ENCODE assay signal across 10 mouse cellular contexts in genomic region chrX:165326939-165327698, GRCm38 (mm10). TPM values are rescaled to one million over a fixed set of nuclear protein-coding genes. Genes with fewer than 3 reads are reported as not detected.
DNase-seq lines count a peak whose midpoint lies in the region; ATAC-seq and TF ChIP-seq lines count a peak whose summit lies in the region.
"Had no signal": no experiment of that assay in that cellular context is flagged by ENCODE, and none has a peak within 500 bp of the region (broad histone marks: within the 10 kb centered on the region; RNA-seq: fewer than 3 reads in every experiment).

Glra2 (minus strand) TSS chrX:165327393.

- no peak within 1 kb of the TSS for H3K27ac ChIP-seq in heart, embryonic 10.5 days
- no peak within 1 kb of the TSS for H3K27ac ChIP-seq in cortical plate, adult 2 months (ENCODE audit: insufficient read depth, low read length)
- H3K27ac ChIP-seq in hindbrain, embryonic 11.5 days (ENCODE audit: low read depth, low read length): no peak within 1 kb of the TSS
- no peak within 1 kb of the TSS for H3K27ac ChIP-seq in limb, embryonic 15.5 days

- TF ChIP-seq CTCF in cortical plate, adult 2 months (IDR thresholded peaks at IDR 0.05; ENCODE audit: extremely low read depth, insufficient read depth, low read length): no peak

- intact Hi-C loops in heart, postnatal 25 days (cut with DNase I): no loop called here

- peak; percentile 65 for ATAC-seq in hindbrain, embryonic 11.5 days (ENCODE audit: low FRiP score)
- no peak for ATAC-seq in limb, embryonic 15.5 days (ENCODE audit: insufficient number of reproducible peaks, low FRiP score, low TSS enrichment, low read depth)
- ATAC-seq: Patski had no signal

- no peaks in the 10 kb centered on the region for H3K36me3 ChIP-seq in heart, embryonic 10.5 days
- H3K36me3 ChIP-seq in hindbrain, embryonic 11.5 days (ENCODE audit: control insufficient read depth, insufficient read depth, low read length): no peaks in the 10 kb centered on the region
- H3K36me3 ChIP-seq in limb, embryonic 15.5 days: no peaks in the 10 kb centered on the region

- H3K9me3 ChIP-seq in heart, embryonic 10.5 days: no peaks in the 10 kb centered on the region
- no peaks in the 10 kb centered on the region for H3K9me3 ChIP-seq in hindbrain, embryonic 11.5 days (ENCODE audit: control insufficient read depth, low read length)
- no peaks in the 10 kb centered on the region for H3K9me3 ChIP-seq in limb, embryonic 15.5 days

- H3K4me3 ChIP-seq in heart, embryonic 10.5 days: peak within 1 kb of the TSS; percentile 33; the same call in 1 of the 2 replicates
- H3K4me3 ChIP-seq in cortical plate, adult 2 months (ENCODE audit: insufficient read depth, low read length): peak within 1 kb of the TSS; percentile 35
- peak within 1 kb of the TSS; percentile 16 for H3K4me3 ChIP-seq in hindbrain, embryonic 11.5 days (ENCODE audit: low read depth, low read length)
- H3K4me3 ChIP-seq in limb, embryonic 15.5 days: no peak within 1 kb of the TSS

- 18% methylated on average over 12 of the region's 12 CpGs for WGBS in heart, embryonic 10.5 days
- WGBS in hindbrain, embryonic 11.5 days: 13% methylated on average over 12 of the region's 12 CpGs
- WGBS in limb, embryonic 15.5 days: 16% methylated on average over 12 of the region's 12 CpGs

- H3K27me3 ChIP-seq in heart, embryonic 10.5 days (ENCODE audit: insufficient read depth, poor library complexity, severe bottlenecking): no peaks in the 10 kb centered on the region
- H3K27me3 ChIP-seq in hindbrain, embryonic 11.5 days (ENCODE audit: control insufficient read depth, insufficient read depth, low read length): no peaks in the 10 kb centered on the region
- no peaks in the 10 kb centered on the region for H3K27me3 ChIP-seq in limb, embryonic 15.5 days
- H3K27me3 ChIP-seq: Patski had no signal

- no peak within 1 kb of the TSS for H3K9ac ChIP-seq in hindbrain, embryonic 11.5 days (ENCODE audit: low read depth, low read length)
- no peak within 1 kb of the TSS for H3K9ac ChIP-seq in limb, embryonic 15.5 days

- DNase-seq in heart, embryonic 10.5 days (ENCODE audit: low spot score): no peak
- no peak for DNase-seq in heart, postnatal 25 days (ENCODE audit: low spot score)
- peak; percentile 4 for DNase-seq in 416B (ENCODE audit: low read depth)
- DNase-seq in hindbrain, embryonic 11.5 days (ENCODE audit: low spot score): peak; percentile 67
- DNase-seq in right cerebral cortex, postnatal 25 days: peak; percentile 4
- no peak for DNase-seq in spleen, postnatal 4 days (ENCODE audit: low spot score in 2 of 2)

- TF ChIP-seq POLR2A in cortical plate, adult 2 months (IDR thresholded peaks at IDR 0.05; ENCODE audit: extremely low read depth, insufficient read depth, low read length): no peak

- H3K4me2 ChIP-seq in hindbrain, embryonic 11.5 days (replicated peaks; ENCODE audit: low read depth, low read length): peak within 1 kb of the TSS; percentile 46
- H3K4me2 ChIP-seq in limb, embryonic 15.5 days: peak within 1 kb of the TSS; percentile 36

- no peaks in the 10 kb centered on the region for H3K4me1 ChIP-seq in heart, embryonic 10.5 days
- H3K4me1 ChIP-seq in cortical plate, adult 2 months (ENCODE audit: control insufficient read depth, insufficient read depth, low read length): no peaks in the 10 kb centered on the region
- H3K4me1 ChIP-seq in hindbrain, embryonic 11.5 days (replicated peaks; ENCODE audit: control insufficient read depth, insufficient read depth, low read length): no peaks in the 10 kb centered on the region
- H3K4me1 ChIP-seq in limb, embryonic 15.5 days: no peaks in the 10 kb centered on the region

RNA-seq across cellular contexts. Expression of gene Glra2, which starts in this region (rescaled TPM):
- not detected in 2 replicates for polyA plus RNA-seq in heart, embryonic 10.5 days (2016; fragmentation: Nextera tagmentation; extraction: Ambion mirVana)
- not detected for total RNA-seq in heart, postnatal 25 days (2021)
- polyA plus RNA-seq in cortical plate, adult 2 months (2012; rRNA removed): 5.3 and 5.4 TPM in 2 replicates
- 0.53 and 0.85 TPM in 2 replicates for polyA plus RNA-seq in hindbrain, embryonic 11.5 days (2014; fragmentation: Nextera tagmentation; extraction: Ambion mirVana)
- 0.05 and 0.19 TPM in 2 replicates for polyA plus RNA-seq in limb, embryonic 15.5 days (2015; fragmentation: Nextera tagmentation; extraction: Ambion mirVana)
- polyA plus RNA-seq: liver, embryonic 16.5 days; Patski had no signal

Comparison
In these comparisons a context has a peak if more than half of its experiments do, and no peak if none do; other contexts are left out.
1. Peak in DNase-seq, ATAC-seq, H3K4me3 ChIP-seq and H3K4me2 ChIP-seq in hindbrain, embryonic 11.5 days; RNA of the gene not detected or under 1 TPM.
2. DNase-seq: peak in 416B (single experiment) and right cerebral cortex, postnatal 25 days (single experiment); none in heart, embryonic 10.5 days (single experiment), heart, postnatal 25 days (single experiment) and spleen, postnatal 4 days (0 of 2).